8 mouse cellular contexts compared by ENCODE assay signal in the genomic region with DNA sequence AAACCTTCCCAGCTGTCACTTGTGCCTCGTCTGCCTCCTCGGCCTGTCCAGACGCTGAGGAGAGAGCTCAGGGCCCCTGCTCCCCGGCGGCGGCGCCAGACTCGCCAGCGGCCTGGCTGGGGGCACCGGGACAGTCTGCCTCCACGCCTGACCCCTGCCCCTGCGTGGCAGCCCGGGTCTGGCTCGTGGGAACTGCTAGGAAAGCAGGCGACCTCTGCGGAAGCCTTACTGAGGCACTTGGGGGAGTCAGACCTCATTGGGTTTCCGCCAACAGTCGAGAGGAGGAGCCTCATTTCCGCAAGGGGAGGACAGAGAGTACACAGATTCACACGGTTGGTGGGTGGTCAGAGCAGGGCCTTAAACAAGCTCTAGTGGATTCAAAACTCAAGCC. TPM values are rescaled to one million over a fixed set of nuclear protein-coding genes. Genes with fewer than 3 reads are reported as not detected.
A peak's percentile ranks its signal among the peaks of the same experiment; 100 is the strongest.
DNase-seq lines count a peak whose midpoint lies in the region; ATAC-seq lines count a peak whose summit lies in the region.

No protein-coding gene starts in this region.

- ATAC-seq in megakaryocyte, adult 5-6 weeks (ENCODE audit: poor library complexity, severe bottlenecking) = no peak
- peak; percentile 47; the same call in 1 of the 2 replicates for ATAC-seq in embryonic facial prominence, embryonic 12.5 days (ENCODE audit: insufficient number of reproducible peaks, insufficient read depth, low FRiP score, low TSS enrichment)
- ATAC-seq in hindbrain, embryonic 15.5 days (ENCODE audit: low FRiP score, low read depth) = peak; percentile 75
- ATAC-seq in megakaryocyte progenitor cell, adult 5-6 weeks (replicated peaks; ENCODE audit: poor library complexity) = 0 out of 2 replicates have a peak, but pooled peaks have one; percentile 20

- H3K4me3 ChIP-seq in megakaryocyte, embryonic 14.5 days (replicated peaks) = peak overlapping the region; percentile 46
- H3K4me3 ChIP-seq in embryonic facial prominence, embryonic 12.5 days = peak overlapping the region; percentile 22
- peak overlapping the region; percentile 21 for H3K4me3 ChIP-seq in hindbrain, embryonic 15.5 days

- H3K36me3 ChIP-seq in megakaryocyte, embryonic 14.5 days (replicated peaks; ENCODE audit: low read length) = no peaks in the 10 kb centered on the region
- no peaks in the 10 kb centered on the region for H3K36me3 ChIP-seq in embryonic facial prominence, embryonic 12.5 days
- no peaks in the 10 kb centered on the region for H3K36me3 ChIP-seq in hindbrain, embryonic 15.5 days

- H3K27ac ChIP-seq in embryonic facial prominence, embryonic 12.5 days = peak overlapping the region; percentile 66; the same call in 1 of the 2 replicates
- peak overlapping the region; percentile 80 for H3K27ac ChIP-seq in hindbrain, embryonic 15.5 days (replicated peaks)

- peak; percentile 20 for DNase-seq in yolk sac, embryonic 10.5 days (ENCODE audit: low spot score)
- no peak for DNase-seq in right cerebral cortex, postnatal 36 days (ENCODE audit: low spot score in 2 of 2)
- no peak for DNase-seq in layer of hippocampus, postnatal 25 days (ENCODE audit: extremely low spot score in 1 of 2, low spot score in 1 of 2)

- peaks cover 94% of the 10 kb centered on the region for H3K27me3 ChIP-seq in megakaryocyte, embryonic 14.5 days (replicated peaks)
- peaks cover 82% of the 10 kb centered on the region for H3K27me3 ChIP-seq in embryonic facial prominence, embryonic 12.5 days
- no peaks in the 10 kb centered on the region for H3K27me3 ChIP-seq in hindbrain, embryonic 15.5 days

- peaks cover 6% of the 10 kb centered on the region for H3K4me1 ChIP-seq in megakaryocyte, embryonic 14.5 days
- H3K4me1 ChIP-seq in embryonic facial prominence, embryonic 12.5 days = peaks cover 19% of the 10 kb centered on the region
- H3K4me1 ChIP-seq in hindbrain, embryonic 15.5 days (replicated peaks) = peaks cover 30% of the 10 kb centered on the region

- no peak overlapping the region for H3K9ac ChIP-seq in embryonic facial prominence, embryonic 12.5 days
- peak overlapping the region; percentile 24; the same call in 1 of the 2 replicates for H3K9ac ChIP-seq in hindbrain, embryonic 15.5 days

- no peaks in the 10 kb centered on the region for H3K9me3 ChIP-seq in megakaryocyte, embryonic 14.5 days
- no peaks in the 10 kb centered on the region for H3K9me3 ChIP-seq in embryonic facial prominence, embryonic 12.5 days
- H3K9me3 ChIP-seq in hindbrain, embryonic 15.5 days = no peaks in the 10 kb centered on the region

- H3K4me2 ChIP-seq in embryonic facial prominence, embryonic 12.5 days (replicated peaks) = peak overlapping the region; percentile 51
- peak overlapping the region; percentile 56 for H3K4me2 ChIP-seq in hindbrain, embryonic 15.5 days

- WGBS in embryonic facial prominence, embryonic 12.5 days = under 1% methylated on average over 20 of the region's 20 CpGs
- under 1% methylated on average over 20 of the region's 20 CpGs for WGBS in hindbrain, embryonic 15.5 days

RNA-seq across cellular contexts. Expression of a gene that starts 38.6 kb away (rescaled TPM):
- polyA plus RNA-seq in megakaryocyte, embryonic 14.5 days (2012; ENCODE audit: insufficient read depth, low replicate concordance) = not detected in 2 replicates
- 0.18 and 1.0 TPM in 2 replicates for total RNA-seq in megakaryocyte, adult 5-6 weeks (2015)
- total RNA-seq in megakaryocyte, adult 5-6 weeks (2017) = 0.77 TPM in 1 of 2 replicates, not detected in the other
- polyA plus RNA-seq in embryonic facial prominence, embryonic 12.5 days (2016; fragmentation: Nextera tagmentation; extraction: Ambion mirVana) = 0.10 and 0.29 TPM in 2 replicates
- 4.0 and 5.1 TPM in 2 replicates for polyA plus RNA-seq in hindbrain, embryonic 15.5 days (2015; fragmentation: Nextera tagmentation; extraction: Ambion mirVana)
- 0.29 and 1.9 TPM in 2 replicates for total RNA-seq in megakaryocyte progenitor cell, adult 5-6 weeks (2015)
- total RNA-seq in megakaryocyte progenitor cell, adult 5-6 weeks (2017) = 0.17 and 2.0 TPM in 2 replicates
- total RNA-seq in layer of hippocampus, postnatal 25 days (2021) = 1 to 10 TPM; 2.1 to 2.4 TPM
